Mouse (Mus musculus): Measurements from ENCODE around the gene Ptgis. TPM values are rescaled to one million over a fixed set of nuclear protein-coding genes. Genes with fewer than 3 reads are reported as not detected.

The Ptgis gene
- polyA plus RNA-seq, 1 experiment from 2014 or later, result 21.6 TPM

DNA sequence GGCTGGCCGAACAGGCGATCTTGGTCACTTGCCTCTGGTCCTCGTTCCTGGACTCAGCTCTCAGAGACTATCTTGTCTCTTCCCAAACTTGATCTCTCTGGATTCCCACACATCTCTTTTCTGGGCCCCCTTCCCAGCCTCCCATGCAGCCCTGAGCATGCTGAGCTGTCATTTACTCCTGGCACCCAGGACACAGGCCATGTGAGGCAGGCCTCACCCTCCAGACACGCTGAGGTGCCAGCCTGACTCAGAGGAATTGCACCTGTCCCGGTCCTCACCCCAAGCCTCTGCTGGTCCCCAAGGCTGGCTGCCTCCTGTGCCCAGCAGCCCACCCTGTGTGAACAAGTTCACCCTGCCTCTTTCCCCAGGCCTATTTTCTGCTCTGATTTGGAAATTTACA, 53.3 kb downstream of the Ptgis start:
- no peak overlapping the region for H3K9ac ChIP-seq (ENCODE audit: low read depth, low read length)
- no peak overlapping the region for H3K4me3 ChIP-seq (ENCODE audit: low read depth, low read length)
- peaks cover 69% of the 10 kb centered on the region for H3K27me3 ChIP-seq (ENCODE audit: control insufficient read depth, insufficient read depth, low read length)
- no peak overlapping the region for H3K4me2 ChIP-seq
- no peak for ATAC-seq (replicated peaks; ENCODE audit: insufficient number of reproducible peaks, low FRiP score, low TSS enrichment)
- no peaks in the 10 kb centered on the region for H3K9me3 ChIP-seq (replicated peaks; ENCODE audit: control insufficient read depth, low read length)
- no peak overlapping the region for H3K27ac ChIP-seq (ENCODE audit: low read depth, low read length)
- WGBS (ENCODE audit: insufficient replicate concordance), result 75% methylated on average over 5 of the region's 5 CpGs
- peaks cover 13% of the 10 kb centered on the region for H3K4me1 ChIP-seq (ENCODE audit: control insufficient read depth, insufficient read depth, low read length)
- no peaks in the 10 kb centered on the region for H3K36me3 ChIP-seq (ENCODE audit: control insufficient read depth, insufficient read depth, low read length)

DNA sequence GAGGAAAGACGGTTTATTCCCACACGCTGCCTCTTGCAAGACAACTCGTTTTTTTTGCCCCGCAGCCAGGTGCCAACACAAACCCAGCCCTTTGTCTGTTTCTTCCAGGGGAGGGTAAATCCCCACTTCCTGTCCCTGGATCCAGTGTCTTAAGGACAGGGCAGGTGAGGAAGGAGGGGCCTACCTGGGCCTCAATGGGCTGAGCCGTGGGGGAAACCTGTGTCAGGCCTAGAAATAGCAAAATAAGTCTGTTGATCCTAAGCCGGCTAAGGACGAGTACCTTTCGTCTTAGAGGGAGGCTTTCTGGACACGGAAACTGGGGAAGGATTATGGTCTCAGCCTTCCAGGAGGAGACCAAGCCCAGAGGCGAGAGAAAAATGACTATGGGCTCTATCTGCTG, 53.9 kb downstream of the Ptgis start:
- WGBS (ENCODE audit: insufficient replicate concordance), result 43% methylated on average over 10 of the region's 10 CpGs
- H3K27ac ChIP-seq (ENCODE audit: low read depth, low read length), result no peak overlapping the region
- H3K4me1 ChIP-seq (ENCODE audit: control insufficient read depth, insufficient read depth, low read length), result peaks cover 13% of the 10 kb centered on the region
- no peaks in the 10 kb centered on the region for H3K36me3 ChIP-seq (ENCODE audit: control insufficient read depth, insufficient read depth, low read length)
- no peak overlapping the region for H3K4me3 ChIP-seq (ENCODE audit: low read depth, low read length)
- no peak overlapping the region for H3K9ac ChIP-seq (ENCODE audit: low read depth, low read length)
- H3K27me3 ChIP-seq (ENCODE audit: control insufficient read depth, insufficient read depth, low read length), result peaks cover 65% of the 10 kb centered on the region
- no peak overlapping the region for H3K4me2 ChIP-seq
- ATAC-seq (replicated peaks; ENCODE audit: insufficient number of reproducible peaks, low FRiP score, low TSS enrichment), result no peak
- no peaks in the 10 kb centered on the region for H3K9me3 ChIP-seq (replicated peaks; ENCODE audit: control insufficient read depth, low read length)

DNA sequence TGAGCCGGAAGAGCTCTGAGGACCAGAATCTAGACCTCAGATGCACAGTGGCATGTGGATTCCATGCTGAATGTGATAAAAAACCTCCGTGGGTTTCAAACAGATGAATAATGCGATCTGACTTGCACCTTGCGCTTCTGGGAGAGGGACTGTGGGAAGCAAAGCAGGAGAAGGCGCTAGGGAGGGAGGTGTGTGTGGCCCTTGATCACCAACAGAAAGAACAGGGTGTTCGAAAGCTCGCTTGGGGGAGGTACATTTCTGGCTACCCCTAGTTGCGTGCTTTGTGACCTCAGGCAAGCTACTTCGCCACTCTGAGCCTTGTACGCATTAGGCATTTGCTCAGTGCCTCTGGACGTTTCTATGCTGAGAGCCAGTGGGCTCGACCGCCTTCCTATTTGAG, 54.4 kb downstream of the Ptgis start:
- H3K4me3 ChIP-seq (ENCODE audit: low read depth, low read length), result no peak overlapping the region
- ATAC-seq (replicated peaks; ENCODE audit: insufficient number of reproducible peaks, low FRiP score, low TSS enrichment), result no peak
- H3K4me2 ChIP-seq, result no peak overlapping the region
- 46% methylated on average over 13 of the region's 13 CpGs for WGBS (ENCODE audit: insufficient replicate concordance)
- no peaks in the 10 kb centered on the region for H3K36me3 ChIP-seq (ENCODE audit: control insufficient read depth, insufficient read depth, low read length)
- peaks cover 13% of the 10 kb centered on the region for H3K4me1 ChIP-seq (ENCODE audit: control insufficient read depth, insufficient read depth, low read length)
- no peak overlapping the region for H3K9ac ChIP-seq (ENCODE audit: low read depth, low read length)
- no peaks in the 10 kb centered on the region for H3K9me3 ChIP-seq (replicated peaks; ENCODE audit: control insufficient read depth, low read length)
- H3K27me3 ChIP-seq (ENCODE audit: control insufficient read depth, insufficient read depth, low read length), result peaks cover 60% of the 10 kb centered on the region
- H3K27ac ChIP-seq (ENCODE audit: low read depth, low read length), result no peak overlapping the region

DNA sequence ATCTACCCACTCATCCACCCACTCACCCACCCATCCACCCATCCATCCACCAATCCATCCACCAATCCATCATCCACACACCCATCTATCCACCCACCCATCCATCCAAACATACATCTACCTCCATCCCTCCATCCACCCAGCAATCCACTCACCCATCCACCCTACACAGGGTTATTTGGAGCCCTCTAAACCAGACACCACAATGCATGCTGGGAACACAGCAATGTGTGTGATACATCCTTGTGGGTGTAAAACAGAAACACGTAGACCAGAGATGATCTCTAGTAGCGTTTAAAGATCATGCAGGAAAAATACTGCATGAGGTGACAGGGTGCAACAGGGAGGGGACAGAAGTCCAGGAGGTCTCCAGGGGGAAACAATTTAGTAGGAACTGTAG, 55.0 kb downstream of the Ptgis start:
- Histone ChIP-seq H3K9me3 (replicated peaks; ENCODE audit: control insufficient read depth, low read length) (no peaks in the 10 kb centered on the region), H3K4me3 (ENCODE audit: low read depth, low read length) (no peak overlapping the region), H3K27me3 (ENCODE audit: control insufficient read depth, insufficient read depth, low read length) (peaks cover 54% of the 10 kb centered on the region), H3K27ac (ENCODE audit: low read depth, low read length) (no peak overlapping the region), H3K9ac (ENCODE audit: low read depth, low read length) (no peak overlapping the region), H3K4me2 (no peak overlapping the region), H3K36me3 (ENCODE audit: control insufficient read depth, insufficient read depth, low read length) (no peaks in the 10 kb centered on the region), H3K4me1 (ENCODE audit: control insufficient read depth, insufficient read depth, low read length) (peaks cover 13% of the 10 kb centered on the region)
- 80% methylated on average over 2 of the region's 2 CpGs for WGBS (ENCODE audit: insufficient replicate concordance)
- ATAC-seq (replicated peaks; ENCODE audit: insufficient number of reproducible peaks, low FRiP score, low TSS enrichment), result no peak

DNA sequence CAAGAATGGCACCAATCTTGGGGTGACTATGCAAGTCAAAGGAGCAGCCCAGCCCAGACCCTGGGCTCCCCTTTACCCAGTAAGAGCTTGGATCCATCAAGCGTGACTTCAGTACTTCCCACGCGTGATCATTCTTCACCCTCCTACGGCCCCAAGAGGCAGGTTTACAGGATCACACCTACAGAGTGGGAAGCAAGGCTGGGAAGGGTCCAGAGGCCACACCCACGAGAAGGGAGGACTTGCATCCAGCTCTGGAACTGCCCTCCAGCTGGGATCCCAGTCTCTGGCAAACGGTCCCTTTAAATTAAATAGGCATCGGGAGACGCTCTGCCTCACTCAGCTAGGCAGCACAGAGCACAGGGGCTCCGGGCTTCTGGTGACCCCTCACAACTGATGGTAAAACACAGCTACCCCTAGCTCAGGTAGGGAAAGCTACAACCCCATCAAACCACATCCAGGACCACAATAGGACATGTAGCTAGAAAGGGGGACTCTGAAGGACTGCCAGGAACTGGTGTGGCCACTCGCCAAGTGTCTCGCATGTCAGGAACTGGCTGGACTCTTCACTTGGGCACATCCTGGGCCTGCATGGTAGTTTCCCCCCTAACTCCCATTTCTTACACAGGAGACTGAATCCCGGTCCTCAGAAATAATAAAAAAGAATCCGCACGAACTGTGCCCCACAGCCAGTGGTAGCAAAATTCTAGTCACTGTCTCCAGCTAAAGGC, 58.6 kb downstream of the Ptgis start:
- Histone ChIP-seq H3K27ac (ENCODE audit: low read depth, low read length) (no peak overlapping the region), H3K4me3 (ENCODE audit: low read depth, low read length) (no peak overlapping the region), H3K4me2 (no peak overlapping the region), H3K9ac (ENCODE audit: low read depth, low read length) (no peak overlapping the region), H3K36me3 (ENCODE audit: control insufficient read depth, insufficient read depth, low read length) (no peaks in the 10 kb centered on the region), H3K27me3 (ENCODE audit: control insufficient read depth, insufficient read depth, low read length) (peaks cover 20% of the 10 kb centered on the region), H3K9me3 (replicated peaks; ENCODE audit: control insufficient read depth, low read length) (no peaks in the 10 kb centered on the region), H3K4me1 (ENCODE audit: control insufficient read depth, insufficient read depth, low read length) (no peaks in the 10 kb centered on the region)
- ATAC-seq (replicated peaks; ENCODE audit: insufficient number of reproducible peaks, low FRiP score, low TSS enrichment), result no peak
- 76% methylated on average over 14 of the region's 14 CpGs for WGBS (ENCODE audit: insufficient replicate concordance)

DNA sequence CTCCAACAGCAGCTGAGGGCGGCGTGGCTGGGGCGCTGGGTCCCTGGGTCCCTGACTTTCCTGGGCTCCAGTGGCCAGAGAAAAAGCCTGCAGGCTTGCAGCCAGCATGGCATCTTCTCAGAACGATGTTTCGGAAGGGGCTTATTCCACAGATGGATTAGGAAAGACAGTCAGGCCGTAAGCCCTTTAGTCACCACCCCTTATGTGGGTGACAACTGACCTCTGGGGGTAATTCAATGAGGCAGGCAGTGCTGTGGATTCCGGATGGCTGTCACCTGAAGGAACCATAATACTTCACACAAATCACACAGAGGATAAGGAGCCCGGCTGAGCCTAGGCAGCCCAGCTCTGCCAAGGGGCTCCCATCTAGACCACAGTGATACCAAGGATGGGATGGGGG, 59.3 kb downstream of the Ptgis start:
- H3K4me1 ChIP-seq (ENCODE audit: control insufficient read depth, insufficient read depth, low read length), result no peaks in the 10 kb centered on the region

DNA sequence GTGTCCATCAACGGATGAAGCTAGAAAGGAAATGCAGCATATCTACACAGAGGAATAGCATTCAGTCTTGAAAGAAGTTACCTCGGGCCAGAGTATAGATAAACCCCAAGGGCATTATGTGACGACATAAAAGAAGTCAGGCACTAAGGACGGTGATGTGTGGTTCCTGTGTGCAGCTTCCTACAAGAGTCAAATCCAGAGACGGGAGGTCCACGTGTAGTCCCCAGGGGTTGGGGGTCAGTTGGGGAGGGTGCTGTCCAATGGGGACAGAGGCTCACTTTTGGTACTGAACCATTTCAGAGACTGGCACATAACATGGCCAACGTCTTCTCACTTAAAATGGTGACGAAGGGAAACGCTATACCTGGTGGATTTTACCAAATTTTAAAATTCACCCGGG, 61.1 kb downstream of the Ptgis start:
- no peaks in the 10 kb centered on the region for H3K4me1 ChIP-seq (ENCODE audit: control insufficient read depth, insufficient read depth, low read length)
- H3K27me3 ChIP-seq (ENCODE audit: control insufficient read depth, insufficient read depth, low read length), result peaks cover 1% of the 10 kb centered on the region; the same call in 1 of the 2 replicates
- ATAC-seq (replicated peaks; ENCODE audit: insufficient number of reproducible peaks, low FRiP score, low TSS enrichment), result no peak
- no peak overlapping the region for H3K9ac ChIP-seq (ENCODE audit: low read depth, low read length)
- no peaks in the 10 kb centered on the region for H3K36me3 ChIP-seq (ENCODE audit: control insufficient read depth, insufficient read depth, low read length)
- H3K4me3 ChIP-seq (ENCODE audit: low read depth, low read length), result no peak overlapping the region
- no peaks in the 10 kb centered on the region for H3K9me3 ChIP-seq (replicated peaks; ENCODE audit: control insufficient read depth, low read length)
- no peak overlapping the region for H3K4me2 ChIP-seq
- H3K27ac ChIP-seq (ENCODE audit: low read depth, low read length), result no peak overlapping the region
- 82% methylated on average over 10 of the region's 10 CpGs for WGBS (ENCODE audit: insufficient replicate concordance)

More for the DNA sequence above, 59.3 kb downstream of the Ptgis start:
- Histone ChIP-seq H3K9ac (ENCODE audit: low read depth, low read length) (no peak overlapping the region), H3K27me3 (ENCODE audit: control insufficient read depth, insufficient read depth, low read length) (peaks cover 14% of the 10 kb centered on the region), H3K4me3 (ENCODE audit: low read depth, low read length) (no peak overlapping the region), H3K4me2 (no peak overlapping the region), H3K9me3 (replicated peaks; ENCODE audit: control insufficient read depth, low read length) (no peaks in the 10 kb centered on the region), H3K36me3 (ENCODE audit: control insufficient read depth, insufficient read depth, low read length) (no peaks in the 10 kb centered on the region), H3K27ac (ENCODE audit: low read depth, low read length) (no peak overlapping the region)
- 74% methylated on average over 8 of the region's 8 CpGs for WGBS (ENCODE audit: insufficient replicate concordance)
- no peak for ATAC-seq (replicated peaks; ENCODE audit: insufficient number of reproducible peaks, low FRiP score, low TSS enrichment)

DNA sequence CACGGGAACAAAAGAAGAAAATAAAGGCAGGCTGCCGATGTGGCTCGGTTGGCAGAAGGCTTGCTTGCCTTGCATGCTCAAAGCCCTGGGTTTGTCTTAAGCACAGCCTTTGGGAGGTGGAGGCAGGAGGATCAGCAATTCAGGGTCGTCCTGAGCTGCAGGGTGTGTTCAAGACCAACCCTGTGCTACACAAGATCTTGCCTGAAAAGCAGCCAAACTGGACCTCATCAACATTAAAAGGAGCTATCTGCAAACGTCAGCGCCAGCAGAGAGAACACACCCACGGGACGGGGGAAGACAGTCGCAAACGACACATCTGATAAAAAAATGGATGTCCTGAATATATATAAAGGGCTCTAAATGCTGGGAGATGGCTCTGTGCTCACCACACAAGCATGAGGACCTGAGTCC, 63.2 kb downstream of the Ptgis start:
- Histone ChIP-seq H3K4me2 (no peak overlapping the region), H3K4me1 (ENCODE audit: control insufficient read depth, insufficient read depth, low read length) (no peaks in the 10 kb centered on the region), H3K27ac (ENCODE audit: low read depth, low read length) (no peak overlapping the region), H3K27me3 (ENCODE audit: control insufficient read depth, insufficient read depth, low read length) (no peaks in the 10 kb centered on the region; the same call in 1 of the 2 replicates), H3K36me3 (ENCODE audit: control insufficient read depth, insufficient read depth, low read length) (no peaks in the 10 kb centered on the region), H3K9ac (ENCODE audit: low read depth, low read length) (no peak overlapping the region), H3K9me3 (replicated peaks; ENCODE audit: control insufficient read depth, low read length) (no peaks in the 10 kb centered on the region), H3K4me3 (ENCODE audit: low read depth, low read length) (no peak overlapping the region)
- ATAC-seq (replicated peaks; ENCODE audit: insufficient number of reproducible peaks, low FRiP score, low TSS enrichment), result no peak
- 59% methylated on average over 10 of the region's 10 CpGs for WGBS (ENCODE audit: insufficient replicate concordance)

DNA sequence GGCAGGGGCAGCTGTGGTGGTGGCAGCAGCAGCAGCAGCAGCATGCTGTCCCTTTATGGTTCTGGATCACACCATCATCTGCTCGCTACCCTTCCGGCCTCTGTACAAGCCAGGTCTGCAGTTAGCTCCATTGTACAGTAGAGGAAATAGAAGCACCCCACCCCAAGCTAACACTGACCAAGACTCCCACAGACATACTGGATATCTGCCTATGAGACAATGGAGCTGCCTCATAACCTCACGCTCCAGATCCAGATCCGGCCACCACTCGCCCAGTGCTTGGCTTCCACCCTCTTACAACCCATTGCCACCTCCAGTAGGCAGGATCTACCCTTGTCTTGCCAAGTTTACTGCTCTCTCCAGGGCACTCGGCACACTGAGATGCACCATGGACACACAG, 65.1 kb downstream of the Ptgis start:
- no peak for ATAC-seq (replicated peaks; ENCODE audit: insufficient number of reproducible peaks, low FRiP score, low TSS enrichment)
- Histone ChIP-seq H3K27ac (ENCODE audit: low read depth, low read length) (no peak overlapping the region), H3K36me3 (ENCODE audit: control insufficient read depth, insufficient read depth, low read length) (no peaks in the 10 kb centered on the region), H3K4me3 (ENCODE audit: low read depth, low read length) (no peak overlapping the region), H3K27me3 (ENCODE audit: control insufficient read depth, insufficient read depth, low read length) (no peaks in the 10 kb centered on the region; the same call in 1 of the 2 replicates), H3K4me2 (no peak overlapping the region), H3K9ac (ENCODE audit: low read depth, low read length) (no peak overlapping the region), H3K9me3 (replicated peaks; ENCODE audit: control insufficient read depth, low read length) (no peaks in the 10 kb centered on the region), H3K4me1 (ENCODE audit: control insufficient read depth, insufficient read depth, low read length) (no peaks in the 10 kb centered on the region)
- 84% methylated on average over 6 of the region's 6 CpGs for WGBS (ENCODE audit: insufficient replicate concordance)

Data from heart, embryonic 11.5 days (tissue).